Mouse (Mus musculus) limb, embryonic 10.5 days (tissue): ENCODE results near the gene Rab1a. TPM values are rescaled to one million over a fixed set of nuclear protein-coding genes. Genes with fewer than 3 reads are reported as not detected.
A peak's percentile ranks its signal among the peaks of the same experiment; 100 is the strongest.

ENCODE experiments used
- DNase-seq: peaks from one replicate; pipeline ENCODE4 v3.0.0-alpha.2; 2017; ENCODE audit warnings: low spot score
- H3K27ac ChIP-seq: fragments of 300-500 bp; sonication (generic); 2 replicates; pipeline ENCODE4 v1.5.1; 2016; ENCODE audit warnings: mild to moderate bottlenecking
- H3K27me3 ChIP-seq: fragments of 300-500 bp; sonication (generic); 2 replicates; pipeline ENCODE4 v1.6.1; 2016; ENCODE audit warnings: low read depth, mild to moderate bottlenecking; ENCODE audit not compliant: poor library complexity, severe bottlenecking
- H3K36me3 ChIP-seq: fragments of 300-500 bp; sonication (generic); 2 replicates; pipeline ENCODE4 v1.6.1; 2016; ENCODE audit warnings: mild to moderate bottlenecking, moderate library complexity
- H3K4me1 ChIP-seq: fragments of 300-500 bp; sonication (generic); 2 replicates; pipeline ENCODE4 v1.6.1; 2016
- H3K4me3 ChIP-seq: fragments of 300-500 bp; sonication (generic); 2 replicates; pipeline ENCODE4 v1.5.1; 2016; ENCODE audit warnings: mild to moderate bottlenecking, moderate library complexity
- H3K9me3 ChIP-seq: fragments of 300-500 bp; sonication (generic); replicated peaks from 2 replicates; pipeline ENCODE4 v1.6.1; 2016; ENCODE audit warnings: mild to moderate bottlenecking
- WGBS: fragments of 180-500 bp; shearing (Covaris S2); methylation state at CpG from one replicate; pipeline ENCODE4 v1.1.7; 2016; 5-methylcytosine and 5-hydroxymethylcytosine counted together
- polyA plus RNA-seq: library from polyadenylated mRNA; unstranded; fragments of >200 nt; fragmentation: Nextera tagmentation; extraction: Ambion mirVana; gene quantifications from 2 replicates; pipeline ENCODE4 v1.2.1, GENCODE M21; 2016

Gene Rab1a
- polyA plus RNA-seq, 1 experiment from 2014 or later = 206 TPM

DNA sequence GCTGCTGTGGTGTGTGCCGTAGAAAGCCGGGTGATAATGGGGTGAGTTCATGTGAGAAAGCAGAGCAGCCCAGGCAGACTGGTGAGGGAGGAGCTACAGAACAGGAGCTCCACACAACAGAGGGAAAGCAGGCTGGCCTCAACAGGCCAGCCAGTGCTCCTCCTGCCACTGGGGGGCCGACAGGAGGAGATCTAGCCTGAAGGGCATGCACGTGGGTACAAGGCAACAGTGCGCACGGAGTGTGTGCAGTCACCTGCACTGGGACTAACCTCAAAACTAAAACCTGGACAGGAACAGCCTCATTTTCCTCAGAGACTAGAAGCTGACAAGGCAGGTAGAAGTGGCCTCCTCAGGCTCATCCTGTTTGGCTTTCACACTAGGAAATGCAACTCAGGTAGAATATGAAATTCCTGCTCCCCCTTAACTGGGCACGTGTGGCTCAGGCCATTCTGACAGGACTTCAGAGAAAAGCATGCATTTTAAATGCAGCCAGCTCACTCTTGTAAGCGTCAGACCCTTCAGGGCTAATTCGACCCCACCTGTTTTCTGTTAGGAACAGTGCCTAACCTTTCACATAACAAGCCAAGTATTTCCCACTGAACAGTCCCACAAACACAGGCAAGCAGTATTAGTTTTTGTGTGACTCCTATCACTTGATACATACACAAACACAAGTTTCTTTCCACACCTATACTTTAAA lies 42.1 kb downstream of the Rab1a start:
- Histone ChIP-seq H3K27ac (peak overlapping the region; percentile 67), H3K4me1 (peaks cover 58% of the 10 kb centered on the region), H3K36me3 (peaks cover 67% of the 10 kb centered on the region), H3K27me3 (no peaks in the 10 kb centered on the region), H3K4me3 (peak overlapping the region; percentile 10; the same call in 1 of the 2 replicates), H3K9me3 (no peaks in the 10 kb centered on the region)
- DNase-seq = peak; percentile 48
- 40% methylated on average over 9 of the region's 9 CpGs for WGBS

DNA sequence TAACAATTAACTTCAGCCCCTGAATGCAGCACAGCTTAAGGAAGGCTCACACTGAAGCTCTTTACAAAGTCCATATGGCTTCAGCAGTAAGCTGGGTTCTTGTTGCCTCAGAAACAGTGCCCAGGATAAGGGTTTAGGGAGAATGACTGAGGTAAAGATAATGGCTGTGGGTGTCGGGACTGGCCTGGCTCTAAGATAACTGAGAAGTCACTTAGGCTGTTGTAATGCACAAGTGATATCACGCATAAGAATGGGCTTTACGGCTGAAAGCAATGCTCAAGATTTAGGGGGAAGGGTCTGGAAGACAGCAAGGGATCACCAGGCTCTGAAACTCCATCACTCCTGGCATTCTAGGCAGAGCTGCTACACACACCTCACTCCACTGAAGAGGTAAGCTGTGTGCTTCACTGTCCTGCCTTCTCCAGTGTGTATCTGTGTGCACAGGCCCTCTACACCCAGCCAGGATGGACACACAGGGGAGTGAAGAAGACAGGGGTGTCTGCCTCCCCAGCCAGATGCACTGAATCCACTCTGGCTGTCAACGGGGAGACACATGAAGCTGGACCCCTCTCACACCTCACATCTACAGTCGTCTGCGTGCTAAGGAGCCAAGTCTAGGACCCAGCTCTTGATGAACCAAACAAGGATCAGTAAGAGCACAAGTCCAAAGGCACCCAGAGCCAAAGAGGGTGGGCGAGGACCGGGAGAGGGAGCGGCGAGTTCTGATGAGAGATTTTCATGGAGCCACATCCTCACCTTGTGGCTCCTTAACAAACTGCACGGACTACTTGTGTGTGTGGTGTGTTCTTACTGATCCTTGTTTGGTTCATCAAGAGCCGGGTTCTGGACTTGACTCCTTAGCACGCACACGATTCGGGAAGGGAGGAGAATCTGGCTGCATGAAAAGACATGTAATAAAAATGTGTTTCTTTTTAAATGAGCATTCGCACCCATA lies 43.4 kb downstream of the Rab1a start:
- WGBS = 84% methylated on average over 16 of the region's 16 CpGs

DNA sequence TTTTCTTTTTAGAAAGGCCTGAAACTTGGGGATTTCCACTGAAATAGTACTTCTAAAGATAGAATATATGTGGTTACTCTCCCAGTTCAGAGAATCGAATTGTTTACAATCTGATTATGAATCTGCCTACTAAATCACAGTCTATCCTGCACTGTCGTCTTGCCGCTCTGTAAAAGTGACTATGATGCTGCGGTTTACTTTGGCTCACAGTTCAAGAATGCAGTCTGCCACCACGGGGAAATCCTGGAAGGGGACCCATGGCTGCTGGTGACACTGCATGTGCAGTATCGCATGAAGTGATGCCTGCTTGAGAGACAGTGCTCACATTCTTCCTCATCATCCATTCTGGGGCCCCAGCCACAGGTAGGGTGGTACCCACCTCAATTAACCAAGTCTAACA lies 44.1 kb downstream of the Rab1a start:
- Histone ChIP-seq H3K4me1 (peaks cover 65% of the 10 kb centered on the region), H3K27me3 (no peaks in the 10 kb centered on the region), H3K27ac (no peak overlapping the region), H3K36me3 (peaks cover 47% of the 10 kb centered on the region), H3K9me3 (no peaks in the 10 kb centered on the region), H3K4me3 (no peak overlapping the region)
- no peak for DNase-seq
- 92% methylated on average over 6 of the region's 6 CpGs for WGBS

More for the DNA sequence above, 43.4 kb downstream of the Rab1a start:
- Histone ChIP-seq H3K4me3 (no peak overlapping the region), H3K27ac (peak overlapping the region; percentile 67), H3K9me3 (no peaks in the 10 kb centered on the region), H3K27me3 (no peaks in the 10 kb centered on the region), H3K36me3 (peaks cover 55% of the 10 kb centered on the region), H3K4me1 (peaks cover 62% of the 10 kb centered on the region)
- no peak for DNase-seq

DNA sequence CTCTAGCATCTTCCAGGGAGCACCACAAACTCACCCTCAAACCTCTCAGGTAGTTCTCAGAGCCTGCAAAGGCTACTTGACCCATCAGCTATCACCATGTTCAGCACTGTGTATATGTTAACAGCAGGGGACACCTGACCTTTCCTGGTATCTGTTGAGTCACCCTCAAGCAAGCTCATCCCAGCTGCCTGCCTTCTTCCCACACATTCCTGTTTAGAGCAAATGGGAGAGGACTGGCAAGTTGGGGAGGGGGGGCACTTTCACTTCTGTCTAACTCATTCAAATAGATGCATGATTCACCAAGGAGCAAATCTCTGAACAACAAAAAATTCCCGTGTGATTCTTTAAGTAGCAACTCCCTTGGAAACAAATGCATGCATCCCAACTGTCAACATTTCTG lies 45.4 kb downstream of the Rab1a start:
- 84% methylated on average over 1 of the region's 1 CpGs for WGBS
- Histone ChIP-seq H3K9me3 (no peaks in the 10 kb centered on the region), H3K27ac (no peak overlapping the region), H3K4me1 (peaks cover 66% of the 10 kb centered on the region), H3K4me3 (no peak overlapping the region), H3K27me3 (no peaks in the 10 kb centered on the region), H3K36me3 (peaks cover 34% of the 10 kb centered on the region)
- DNase-seq = no peak

DNA sequence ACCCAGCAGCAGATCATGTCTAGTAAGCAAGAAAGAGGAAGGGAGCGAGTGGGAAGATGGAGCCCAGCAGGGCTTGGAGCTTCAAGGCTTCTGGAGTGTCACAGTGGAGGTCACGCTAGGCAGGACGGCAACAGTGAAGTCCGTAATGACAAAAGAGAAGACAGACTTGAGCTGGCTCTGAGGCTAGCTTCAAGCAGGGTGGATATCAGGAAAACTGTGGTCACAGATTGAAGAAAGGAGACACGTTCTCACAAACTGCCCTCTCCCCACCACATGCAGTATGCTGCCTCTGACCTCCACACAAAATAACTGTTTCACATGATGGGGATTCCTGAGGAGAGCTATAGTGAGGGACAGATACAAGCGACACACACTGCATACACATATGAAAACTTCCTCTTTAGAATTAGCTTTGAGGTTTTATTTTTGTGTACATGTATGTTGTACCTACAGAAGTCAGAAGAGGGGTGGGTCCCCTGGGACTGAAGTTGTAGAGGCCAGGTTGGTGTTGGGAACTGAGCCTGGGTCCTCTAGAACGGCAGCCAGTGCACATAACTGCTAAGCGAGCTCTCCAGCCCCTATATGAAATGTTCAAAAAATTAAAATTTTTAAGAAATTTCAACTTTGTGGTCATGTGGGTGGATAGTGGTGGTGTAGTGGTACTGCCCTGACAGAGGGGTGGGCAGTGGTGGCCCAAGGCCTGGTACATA lies 46.1 kb downstream of the Rab1a start:
- WGBS = 87% methylated on average over 8 of the region's 8 CpGs
- Histone ChIP-seq H3K27ac (no peak overlapping the region), H3K9me3 (no peaks in the 10 kb centered on the region), H3K4me1 (peaks cover 66% of the 10 kb centered on the region), H3K4me3 (peak overlapping the region; percentile 94; the same call in 1 of the 2 replicates), H3K36me3 (peaks cover 29% of the 10 kb centered on the region), H3K27me3 (no peaks in the 10 kb centered on the region)
- no peak for DNase-seq

DNA sequence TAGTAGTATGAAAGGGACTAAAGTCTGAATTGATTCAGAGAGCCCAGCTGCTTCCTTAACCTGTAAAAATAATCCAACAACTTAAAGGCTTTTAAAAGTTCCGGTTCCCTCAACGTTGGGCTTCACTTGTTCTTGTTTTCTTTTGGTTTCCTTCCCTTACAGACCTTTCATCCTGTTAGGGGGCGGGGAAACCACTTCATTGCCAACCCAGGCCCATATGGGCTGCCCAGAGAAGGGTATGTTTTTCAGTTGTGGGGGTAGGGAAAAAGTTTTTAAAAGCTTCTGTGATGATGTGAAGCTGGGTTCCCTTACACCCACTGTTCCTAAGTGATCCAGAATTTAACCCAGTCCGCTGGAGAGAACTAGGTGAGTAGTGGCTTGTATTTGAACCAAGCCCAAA lies 47.0 kb downstream of the Rab1a start:
- WGBS = 16% methylated on average over 4 of the region's 4 CpGs
- peak overlapping the region; percentile 94 for H3K4me3 ChIP-seq
- H3K27ac ChIP-seq = peak overlapping the region; percentile 98
- H3K9me3 ChIP-seq = no peaks in the 10 kb centered on the region
- H3K4me1 ChIP-seq = peaks cover 57% of the 10 kb centered on the region
- no peaks in the 10 kb centered on the region for H3K27me3 ChIP-seq
- DNase-seq = no peak
- H3K36me3 ChIP-seq = peaks cover 22% of the 10 kb centered on the region

DNA sequence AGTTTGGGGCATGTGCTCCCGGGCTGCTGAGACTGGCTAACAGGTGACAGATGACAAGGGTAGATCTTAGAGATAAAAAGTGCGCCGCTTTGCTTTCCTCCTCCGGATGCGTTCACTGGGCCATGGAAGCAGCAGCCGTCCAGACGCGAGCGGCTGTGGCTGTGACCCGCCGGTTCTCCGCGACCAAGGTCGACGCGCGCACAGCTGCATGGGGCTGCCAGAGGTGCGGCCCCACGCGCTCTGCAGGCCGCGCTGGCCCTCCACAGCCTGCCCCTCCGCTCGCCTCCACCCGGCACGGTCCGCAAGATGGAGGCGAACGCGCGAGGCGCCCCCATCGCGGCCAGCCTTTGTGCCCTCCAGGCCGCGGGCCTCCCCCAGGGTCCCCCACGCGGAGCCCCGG lies 47.6 kb downstream of the Rab1a start:
- H3K4me1 ChIP-seq = peaks cover 52% of the 10 kb centered on the region
- H3K27ac ChIP-seq = peak overlapping the region; percentile 98
- H3K36me3 ChIP-seq = peaks cover 22% of the 10 kb centered on the region
- under 1% methylated on average over 39 of the region's 39 CpGs for WGBS
- H3K9me3 ChIP-seq = no peaks in the 10 kb centered on the region
- H3K4me3 ChIP-seq = peak overlapping the region; percentile 94
- no peaks in the 10 kb centered on the region for H3K27me3 ChIP-seq
- no peak for DNase-seq

DNA sequence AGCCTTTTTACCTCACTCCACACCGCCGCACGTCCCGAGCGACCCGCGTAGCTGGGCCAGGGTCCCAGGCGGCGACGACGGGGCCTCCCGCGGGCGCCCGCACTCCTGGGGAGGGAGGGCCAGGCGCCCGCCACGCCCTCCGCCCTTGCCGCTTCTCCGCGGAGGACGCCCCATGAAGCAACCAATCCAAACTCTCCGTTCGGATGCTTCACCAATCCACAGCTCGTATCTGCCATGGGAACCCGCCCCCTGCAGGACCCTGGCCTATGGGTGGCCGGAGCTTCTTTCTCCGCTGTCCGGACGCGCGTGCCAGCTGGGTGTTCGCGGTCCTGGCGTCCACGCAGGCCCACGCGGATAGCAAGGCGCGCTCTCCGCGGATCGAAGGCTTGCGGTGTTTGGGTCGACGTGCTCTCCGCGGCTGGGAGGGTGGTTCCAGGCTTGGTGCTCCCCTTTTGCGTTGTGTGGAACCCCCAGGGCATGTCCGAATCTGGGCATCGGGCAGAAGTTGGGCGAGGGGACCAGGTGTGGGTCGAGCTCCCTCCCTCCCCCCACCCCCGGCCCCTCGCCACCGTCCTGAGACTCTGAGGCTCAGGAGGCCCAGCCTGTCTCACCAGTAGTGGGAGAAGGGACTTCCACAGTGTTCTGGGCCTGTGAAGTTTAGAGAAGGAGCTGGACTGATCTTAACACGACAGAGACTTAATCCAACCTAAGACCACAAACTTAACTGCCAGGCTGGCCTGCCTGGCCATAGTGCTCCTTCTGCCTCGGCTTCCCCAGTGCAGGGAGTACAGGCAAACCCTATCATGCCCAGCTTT lies 48.3 kb downstream of the Rab1a start, which contains the start of gene Cep68:
Gene Cep68, minus strand, starts transcription at position 134 of the 815 bp plus-strand sequence.
- Histone ChIP-seq H3K4me1 (peaks cover 45% of the 10 kb centered on the region), H3K27me3 (no peaks in the 10 kb centered on the region), H3K36me3 (peaks cover 19% of the 10 kb centered on the region), H3K9me3 (no peaks in the 10 kb centered on the region), H3K4me3 (peak within 1 kb of the TSS; percentile 94), H3K27ac (peak within 1 kb of the TSS; percentile 98)
- WGBS = under 1% methylated on average over 58 of the region's 59 CpGs
- DNase-seq = peak; percentile 91

DNA sequence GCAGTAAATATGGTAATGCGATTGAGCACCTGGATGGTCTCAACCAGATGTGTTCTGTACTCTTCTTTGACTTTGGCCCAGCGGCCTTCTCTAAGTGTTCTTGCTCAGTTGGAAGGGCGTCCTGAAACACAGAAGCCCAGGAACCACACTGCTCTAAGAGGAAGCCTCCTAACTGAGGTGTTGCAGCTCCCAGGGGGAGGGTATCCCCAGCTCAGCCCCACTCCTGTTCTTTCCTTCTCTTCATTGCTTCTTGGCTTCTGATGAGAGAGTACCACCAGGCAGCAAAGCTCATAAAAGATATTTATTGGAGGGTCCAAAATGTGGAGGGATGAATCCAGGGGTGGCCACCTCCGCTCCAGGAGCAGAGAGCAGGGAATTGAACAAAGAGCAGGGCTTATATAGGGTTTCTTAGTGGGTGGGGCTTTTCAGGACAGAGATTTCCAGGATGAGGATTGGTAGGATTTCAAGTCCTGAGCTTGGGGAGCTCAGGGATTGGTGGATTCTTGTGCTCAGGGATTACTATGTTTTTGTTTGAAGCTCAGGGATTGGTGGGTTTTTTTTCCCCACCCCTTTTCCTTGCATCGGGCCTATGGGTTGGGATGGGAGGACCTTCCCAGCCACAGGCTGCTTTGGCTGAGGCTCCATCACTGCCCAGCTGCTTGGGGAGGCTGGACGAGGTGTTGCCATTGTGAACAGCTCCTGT lies 49.4 kb downstream of the Rab1a start:
- H3K4me3 ChIP-seq = peak overlapping the region; percentile 94; the same call in 1 of the 2 replicates
- 84% methylated on average over 6 of the region's 6 CpGs for WGBS

DNA sequence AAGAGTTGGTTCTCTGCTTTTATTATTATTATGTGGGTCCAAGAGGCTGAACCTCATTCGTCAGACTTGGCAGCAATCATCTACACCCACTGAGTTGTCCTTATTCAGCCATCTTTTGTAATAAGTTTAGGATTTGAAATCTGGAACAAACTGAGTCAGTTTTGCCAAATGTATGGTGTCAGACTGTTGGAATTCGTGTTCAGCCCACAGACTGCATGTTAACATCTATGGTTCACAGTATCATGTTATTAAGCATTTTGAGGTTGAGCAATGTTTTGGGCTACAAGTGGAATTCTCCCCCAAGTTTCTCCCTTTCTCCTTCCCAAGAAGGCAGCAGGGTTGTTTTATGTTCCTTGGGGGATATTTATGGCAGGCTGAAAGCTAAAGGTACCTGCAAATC lies 51.9 kb downstream of the Rab1a start:
- DNase-seq = no peak
- Histone ChIP-seq H3K27ac (no peak overlapping the region), H3K9me3 (no peaks in the 10 kb centered on the region), H3K27me3 (no peaks in the 10 kb centered on the region), H3K4me1 (peaks cover 18% of the 10 kb centered on the region), H3K36me3 (no peaks in the 10 kb centered on the region), H3K4me3 (no peak overlapping the region)
- 81% methylated on average over 2 of the region's 2 CpGs for WGBS

More for the DNA sequence above, 49.4 kb downstream of the Rab1a start:
- H3K36me3 ChIP-seq = peaks cover 14% of the 10 kb centered on the region
- no peak for DNase-seq
- no peaks in the 10 kb centered on the region for H3K27me3 ChIP-seq
- H3K4me1 ChIP-seq = peaks cover 40% of the 10 kb centered on the region
- no peak overlapping the region; the same call in 1 of the 2 replicates for H3K27ac ChIP-seq
- no peaks in the 10 kb centered on the region for H3K9me3 ChIP-seq

DNA sequence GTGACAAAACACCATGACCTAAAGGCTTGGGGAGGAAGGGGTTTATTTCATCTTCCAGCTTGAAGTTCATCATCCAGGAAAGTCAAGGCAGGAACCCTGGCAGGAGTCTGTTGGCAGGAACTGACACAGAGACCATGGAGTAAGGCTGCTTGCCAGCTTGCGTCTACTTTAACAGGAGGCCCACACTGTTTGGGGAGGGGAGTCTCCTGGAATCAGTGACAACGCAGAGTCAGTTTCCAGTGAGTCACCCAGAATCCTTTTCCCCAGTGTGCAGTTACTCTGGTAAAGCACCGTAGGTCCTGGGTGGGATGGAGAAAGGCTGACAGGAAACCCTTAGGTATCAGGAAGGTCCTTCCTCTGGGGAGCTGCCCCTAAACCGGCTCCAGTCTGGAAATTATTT lies 53.6 kb downstream of the Rab1a start:
- H3K27ac ChIP-seq = no peak overlapping the region
- no peak for DNase-seq
- H3K36me3 ChIP-seq = no peaks in the 10 kb centered on the region
- WGBS = 90% methylated on average over 4 of the region's 4 CpGs
- H3K9me3 ChIP-seq = no peaks in the 10 kb centered on the region
- no peak overlapping the region for H3K4me3 ChIP-seq
- no peaks in the 10 kb centered on the region for H3K27me3 ChIP-seq
- H3K4me1 ChIP-seq = peaks cover 12% of the 10 kb centered on the region
